11 mouse cellular contexts compared by ENCODE assay signal in genomic region chr7:109525740-109526663, GRCm38 (mm10). TPM values are rescaled to one million over a fixed set of nuclear protein-coding genes. Genes with fewer than 3 reads are reported as not detected.
DNase-seq lines count a peak whose midpoint lies in the region; ATAC-seq and TF ChIP-seq lines count a peak whose summit lies in the region.
"Had no signal": no experiment of that assay in that cellular context is flagged by ENCODE, and none has a peak within 500 bp of the region (broad histone marks: within the 10 kb centered on the region; RNA-seq: fewer than 3 reads in every experiment).

No protein-coding gene starts in this region.

- no peaks in the 10 kb centered on the region for H3K9me3 ChIP-seq in intestine, embryonic 15.5 days
- no peaks in the 10 kb centered on the region for H3K9me3 ChIP-seq in liver, embryonic 12.5 days (replicated peaks)
- H3K9me3 ChIP-seq: forebrain, embryonic 10.5 days; neural tube, embryonic 12.5 days had no signal

- 67% methylated on average over 16 of the region's 16 CpGs for WGBS in intestine, embryonic 15.5 days
- 70% methylated on average over 16 of the region's 16 CpGs for WGBS in liver, embryonic 12.5 days (ENCODE audit: insufficient replicate concordance)

- peak; percentile 50 to 56 for DNase-seq in adrenal gland, adult (ENCODE audit: inconsistent age in 2 of 2, low spot score in 1 of 2)
- DNase-seq in adrenal gland, adult 18-20 months (ENCODE audit: low spot score in 2 of 2), result no peak
- DNase-seq in layer of hippocampus, adult 2 months (ENCODE audit: low spot score in 2 of 2), result no peak
- no peak for DNase-seq in layer of hippocampus, postnatal 25 days (ENCODE audit: extremely low spot score in 1 of 2, low spot score in 1 of 2)
- DNase-seq in urinary bladder, postnatal 10 days (ENCODE audit: low spot score), result no peak
- no peak for DNase-seq in frontal cortex, adult 2 months (ENCODE audit: extremely low spot score in 1 of 2, low spot score in 1 of 2)
- DNase-seq: layer of hippocampus, postnatal 36 days had no signal

- H3K4me1 ChIP-seq in intestine, embryonic 15.5 days (replicated peaks), result peaks cover 5% of the 10 kb centered on the region; the same call in 1 of the 2 replicates
- peaks cover 24% of the 10 kb centered on the region for H3K4me1 ChIP-seq in liver, embryonic 12.5 days

- peaks cover 53% of the 10 kb centered on the region for H3K36me3 ChIP-seq in intestine, embryonic 15.5 days
- peaks cover 84% of the 10 kb centered on the region for H3K36me3 ChIP-seq in liver, embryonic 12.5 days

- no peaks in the 10 kb centered on the region for H3K27me3 ChIP-seq in intestine, embryonic 15.5 days (replicated peaks)
- H3K27me3 ChIP-seq in liver, embryonic 12.5 days (replicated peaks), result no peaks in the 10 kb centered on the region
- H3K27me3 ChIP-seq: neural tube, embryonic 12.5 days had no signal

- no peak for TF ChIP-seq CTCF in layer of hippocampus, adult 2 months (conservative IDR thresholded peaks at IDR 0.05)

- no peak overlapping the region for H3K4me2 ChIP-seq in intestine, embryonic 15.5 days (replicated peaks)
- H3K4me2 ChIP-seq in liver, embryonic 12.5 days, result no peak overlapping the region
- H3K4me2 ChIP-seq: neural tube, embryonic 12.5 days had no signal

- no peak overlapping the region for H3K4me3 ChIP-seq in layer of hippocampus, adult 2 months
- no peak overlapping the region for H3K4me3 ChIP-seq in intestine, embryonic 15.5 days (replicated peaks)
- no peak overlapping the region for H3K4me3 ChIP-seq in liver, embryonic 12.5 days
- H3K4me3 ChIP-seq: forebrain, embryonic 10.5 days; neural tube, embryonic 12.5 days had no signal

- ATAC-seq in intestine, embryonic 15.5 days, result peak; percentile 9; the same call in 1 of the 2 replicates
- ATAC-seq in liver, embryonic 12.5 days, result peak; percentile 6

- H3K9ac ChIP-seq in intestine, embryonic 15.5 days, result no peak overlapping the region
- H3K9ac ChIP-seq in liver, embryonic 12.5 days, result no peak overlapping the region
- H3K9ac ChIP-seq: neural tube, embryonic 12.5 days had no signal

- peak overlapping the region; percentile 51 for H3K27ac ChIP-seq in layer of hippocampus, adult 2 months
- H3K27ac ChIP-seq in intestine, embryonic 15.5 days, result 0 out of 2 replicates have a peak overlapping the region, but pooled peaks have one; percentile 14
- H3K27ac ChIP-seq in liver, embryonic 12.5 days, result peak overlapping the region; percentile 57
- H3K27ac ChIP-seq: forebrain, embryonic 10.5 days; neural tube, embryonic 12.5 days had no signal

RNA-seq across cellular contexts. Expression of gene Rpl27a, which starts 7.1 kb away (rescaled TPM):
- 100 to 1,000 TPM; 204 to 208 TPM for total RNA-seq in adrenal gland, adult 18-20 months (2021)
- total RNA-seq in layer of hippocampus, adult 2 months (2021), result 100 to 1,000 TPM; 143 to 145 TPM
- total RNA-seq in layer of hippocampus, postnatal 25 days (2021), result 100 to 1,000 TPM; 129 to 142 TPM
- polyA plus RNA-seq in intestine, embryonic 15.5 days (2015; fragmentation: Nextera tagmentation; extraction: Ambion mirVana), result 138 and 145 TPM in 2 replicates
- 122 and 125 TPM in 2 replicates for polyA plus RNA-seq in liver, embryonic 12.5 days (2016; fragmentation: Nextera tagmentation; extraction: Ambion mirVana)
- polyA plus RNA-seq in frontal cortex, adult 2 months (2012; rRNA removed), result 295 and 337 TPM in 2 replicates

RNA-seq across cellular contexts. Expression of gene Trim66, which starts 18.1 kb away (rescaled TPM):
- under 1 TPM; 0.19 to 0.30 TPM for total RNA-seq in adrenal gland, adult 18-20 months (2021)
- total RNA-seq in layer of hippocampus, adult 2 months (2021), result 1 to 10 TPM; 5.0 to 6.0 TPM
- 1 to 10 TPM; 4.5 to 5.0 TPM for total RNA-seq in layer of hippocampus, postnatal 25 days (2021)
- 0.01 TPM in 2 replicates for polyA plus RNA-seq in intestine, embryonic 15.5 days (2015; fragmentation: Nextera tagmentation; extraction: Ambion mirVana)
- 0.04 TPM in 1 of 2 replicates, not detected in the other for polyA plus RNA-seq in liver, embryonic 12.5 days (2016; fragmentation: Nextera tagmentation; extraction: Ambion mirVana)
- 7.9 and 9.6 TPM in 2 replicates for polyA plus RNA-seq in frontal cortex, adult 2 months (2012; rRNA removed)

Comparison
In these comparisons a context has a peak if more than half of its experiments do, and no peak if none do; other contexts are left out.
1. DNase-seq: peak in adrenal gland, adult (2 of 2); none in adrenal gland, adult 18-20 months (0 of 2), layer of hippocampus, adult 2 months (0 of 2), layer of hippocampus, postnatal 25 days (0 of 2), urinary bladder, postnatal 10 days (single experiment) and frontal cortex, adult 2 months (0 of 2).
2. RNA of gene Trim66, which starts 18.1 kb away (total RNA-seq): 5.0 to 6.0 TPM in layer of hippocampus, adult 2 months and 4.5 to 5.0 TPM in layer of hippocampus, postnatal 25 days; 0.19 to 0.30 TPM in adrenal gland, adult 18-20 months; every median in the first group is over 4 times any median in the second.
3. Peak in every context shown above with its lines, with median percentiles within 50 percentile points of each other: H3K27ac ChIP-seq.